Mouse (Mus musculus) heart, postnatal 0 days (tissue): ENCODE data around the gene Bclaf1.

Source experiments
- CTCF ChIP-seq: IDR thresholded peaks from 2 replicates; pipeline ENCODE4 v1.5.1; 2016; ENCODE audit warnings: antibody characterized with exemption, control low read depth, low read depth
- EP300 ChIP-seq: IDR thresholded peaks from 2 replicates; pipeline ENCODE4 v1.6.1; 2016; ENCODE audit warnings: antibody characterized with exemption, low read depth

DNA sequence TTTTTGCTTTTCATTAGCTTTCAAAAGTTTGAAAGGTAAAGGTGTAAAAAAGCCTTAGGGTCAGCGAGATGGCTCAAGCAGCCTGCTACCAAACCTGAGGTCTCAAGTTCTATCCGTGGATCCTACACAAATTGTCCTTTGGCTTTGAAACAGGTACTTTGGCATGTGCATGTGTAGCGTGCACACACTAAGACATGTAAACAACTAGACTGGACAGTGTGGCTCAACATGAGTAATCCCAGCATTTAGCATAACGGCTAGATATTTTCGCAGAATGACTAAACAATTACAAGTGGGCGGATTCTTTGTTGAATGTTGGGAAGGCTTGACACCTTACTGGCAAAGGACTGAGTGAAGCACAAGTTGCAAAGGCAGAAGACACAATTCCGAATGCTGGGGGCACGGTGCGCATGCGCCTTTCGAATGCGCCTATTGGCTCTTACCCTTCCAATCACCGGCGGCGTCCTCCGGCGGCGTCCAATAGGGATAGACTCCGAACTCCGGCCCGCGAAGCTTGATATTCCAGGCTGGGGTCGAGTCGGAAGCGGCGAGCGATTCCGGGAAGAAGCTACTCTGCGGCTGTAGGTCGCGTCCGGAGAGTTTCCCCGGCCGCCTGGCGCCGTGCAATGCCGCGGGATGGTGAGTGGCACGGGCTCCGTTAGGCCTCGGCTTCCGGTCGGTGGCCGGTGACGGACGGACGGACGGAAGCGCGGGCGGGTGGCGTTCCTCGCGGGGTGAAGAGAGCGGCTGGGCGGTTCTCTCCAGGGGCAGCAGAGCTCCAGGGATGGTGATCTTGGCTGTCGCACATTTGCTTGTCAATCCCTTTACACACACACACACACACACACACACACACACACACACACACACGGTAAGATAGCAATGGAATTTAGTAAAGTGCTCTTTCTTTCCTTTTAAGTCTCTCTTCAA lies 35.3 kb downstream of the Bclaf1 start, which contains the start of gene Mtfr2:
- TF ChIP-seq CTCF: no peak
- TF ChIP-seq EP300: no peak
